Mouse (Mus musculus): ENCODE measurements around the gene Pou3f3. TPM values are rescaled to one million over a fixed set of nuclear protein-coding genes. Genes with fewer than 3 reads are reported as not detected.

The Pou3f3 gene
- polyA plus RNA-seq, 1 experiment from 2014 or later: 0.21 TPM

- 83% methylated on average over 3 of the region's 3 CpGs for WGBS
- Histone ChIP-seq H3K4me2 (ENCODE audit: low read depth, low read length) (no peak overlapping the region), H3K9ac (ENCODE audit: low read depth, low read length) (no peak overlapping the region), H3K9me3 (ENCODE audit: control insufficient read depth, low read length) (no peaks in the 10 kb centered on the region), H3K4me1 (ENCODE audit: control insufficient read depth, insufficient read depth, low read length) (no peaks in the 10 kb centered on the region), H3K27ac (ENCODE audit: low read length) (no peak overlapping the region), H3K4me3 (ENCODE audit: low read length) (no peak overlapping the region), H3K27me3 (replicated peaks; ENCODE audit: control insufficient read depth, insufficient read depth, low read length) (no peaks in the 10 kb centered on the region), H3K36me3 (ENCODE audit: control insufficient read depth, insufficient read depth, low read length) (no peaks in the 10 kb centered on the region)
- no peak for ATAC-seq
These were observed 49.5 kb downstream of the Pou3f3 start for GRCm38 (mm10) chr1:42745047-42745446.

- H3K4me2 ChIP-seq (ENCODE audit: low read depth, low read length): no peak overlapping the region
- no peak overlapping the region for H3K27ac ChIP-seq (ENCODE audit: low read length)
- no peak for ATAC-seq
- H3K27me3 ChIP-seq (replicated peaks; ENCODE audit: control insufficient read depth, insufficient read depth, low read length): no peaks in the 10 kb centered on the region
- H3K9ac ChIP-seq (ENCODE audit: low read depth, low read length): no peak overlapping the region
- no peaks in the 10 kb centered on the region for H3K9me3 ChIP-seq (ENCODE audit: control insufficient read depth, low read length)
- 71% methylated on average over 6 of the region's 6 CpGs for WGBS
- H3K36me3 ChIP-seq (ENCODE audit: control insufficient read depth, insufficient read depth, low read length): no peaks in the 10 kb centered on the region
- no peaks in the 10 kb centered on the region for H3K4me1 ChIP-seq (ENCODE audit: control insufficient read depth, insufficient read depth, low read length)
- H3K4me3 ChIP-seq (ENCODE audit: low read length): no peak overlapping the region
These were observed 54.1 kb downstream of the Pou3f3 start for GRCm38 (mm10) chr1:42749536-42750292.

Other genes starting within 250 kb of the Pou3f3 start
- 61.6 and 65.6 TPM in 2 replicates for gene Mrps9, start 155.5 kb downstream of the Pou3f3 start, polyA plus RNA-seq (2015; fragmentation: Nextera tagmentation; extraction: Ambion mirVana)